Mouse (Mus musculus) CH12.LX (cell line): ENCODE measurements around the gene 1700022I11Rik.

Experiments
- CTCF ChIP-seq, 2 experiments: IDR thresholded peaks in 1 of 2; conservative IDR thresholded peaks in 1 of 2; 2 replicates each; pipeline ENCODE4 v1.5.1; 2011 to 2012; ENCODE audit warnings: low read depth in 2 of 2, low read length in 2 of 2, improper control_type of control experiment in 1 of 2, inconsistent platforms in 1 of 2, mild to moderate bottlenecking in 1 of 2, moderate library complexity in 1 of 2
- POLR2A ChIP-seq: IDR thresholded peaks from 2 replicates; pipeline ENCODE4 v1.6.1; 2011; ENCODE audit warnings: low read depth, mild to moderate bottlenecking, improper control_type of control experiment, low read length
- SMC3 ChIP-seq: IDR thresholded peaks from 2 replicates; pipeline ENCODE4 v1.6.1; 2011; ENCODE audit warnings: low read depth, low read length, improper control_type of control experiment
- TCF12 ChIP-seq: IDR thresholded peaks from 2 replicates; pipeline ENCODE4 v1.6.1; 2014; ENCODE audit warnings: low read depth, mild to moderate bottlenecking, inconsistent platforms, low read length, improper control_type of control experiment

DNA sequence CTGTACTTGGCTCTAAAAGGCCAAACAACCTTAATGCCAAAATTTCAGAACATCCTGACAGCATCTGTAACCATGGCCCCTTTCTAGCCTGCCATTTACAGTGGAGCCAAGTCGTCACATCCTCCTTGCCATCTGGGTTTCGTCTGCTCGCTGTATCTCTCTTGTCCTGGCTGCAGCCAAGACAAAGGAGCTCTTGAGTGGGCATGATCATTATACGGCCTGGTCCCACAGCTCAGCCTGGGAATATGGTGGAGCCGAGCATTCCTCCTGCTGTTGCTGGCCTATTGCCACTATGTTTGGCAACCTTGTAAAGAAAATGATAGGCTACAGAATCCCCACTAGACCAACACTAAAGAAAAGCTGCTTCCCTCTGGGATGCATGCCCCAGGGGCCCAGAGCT lies 26.1 kb upstream of the 1700022I11Rik start:
- TF ChIP-seq TCF12 (no peak), SMC3 (no peak), POLR2A (no peak), CTCF (conservative IDR thresholded peaks at IDR 0.05 in 1 of 2, IDR thresholded peaks at IDR 0.05 in 1 of 2; ENCODE audit: low read depth in 2 of 2, low read length in 2 of 2) (no peak)
